Mouse (Mus musculus): Measurements from ENCODE around the gene Cpne1. TPM values are rescaled to one million over a fixed set of nuclear protein-coding genes. Genes with fewer than 3 reads are reported as not detected.

Cpne1 gene
- polyA plus RNA-seq, 1 experiment from 2014 or later = 22.7 TPM

Other genes starting within 250 kb of the Cpne1 start
- gene Uqcc1, start 181.7 kb downstream of the Cpne1 start, polyA plus RNA-seq (2014; fragmentation: Nextera tagmentation; extraction: Ambion mirVana) = 69.6 and 74.9 TPM in 2 replicates
- gene Gm15557, start 171.2 kb downstream of the Cpne1 start, polyA plus RNA-seq (2014; fragmentation: Nextera tagmentation; extraction: Ambion mirVana) = not detected in 2 replicates
- gene Gdf5, start 166.6 kb downstream of the Cpne1 start, polyA plus RNA-seq (2014; fragmentation: Nextera tagmentation; extraction: Ambion mirVana) = 0.40 and 0.59 TPM in 2 replicates
- gene Cep250, start 155.5 kb downstream of the Cpne1 start, polyA plus RNA-seq (2014; fragmentation: Nextera tagmentation; extraction: Ambion mirVana) = 14.3 and 16.3 TPM in 2 replicates
- gene 6430550D23Rik, start 104.0 kb downstream of the Cpne1 start, polyA plus RNA-seq (2014; fragmentation: Nextera tagmentation; extraction: Ambion mirVana) = 3.0 and 4.0 TPM in 2 replicates
- gene Ergic3, start 103.9 kb downstream of the Cpne1 start, polyA plus RNA-seq (2014; fragmentation: Nextera tagmentation; extraction: Ambion mirVana) = 425 and 480 TPM in 2 replicates
- gene Fer1l4, start 59.0 kb downstream of the Cpne1 start, polyA plus RNA-seq (2014; fragmentation: Nextera tagmentation; extraction: Ambion mirVana) = not detected in 2 replicates
- 6.0 and 8.8 TPM in 2 replicates for gene Spag4, start 46.8 kb downstream of the Cpne1 start, polyA plus RNA-seq (2014; fragmentation: Nextera tagmentation; extraction: Ambion mirVana)
- gene Rbm12, start within 50 bp of the Cpne1 start, polyA plus RNA-seq (2014; fragmentation: Nextera tagmentation; extraction: Ambion mirVana) = 22.2 and 30.9 TPM in 2 replicates
- 9.5 and 15.3 TPM in 2 replicates for gene Gm28036, start 15.1 kb upstream of the Cpne1 start, polyA plus RNA-seq (2014; fragmentation: Nextera tagmentation; extraction: Ambion mirVana)
- gene Romo1, start 32.1 kb upstream of the Cpne1 start, polyA plus RNA-seq (2014; fragmentation: Nextera tagmentation; extraction: Ambion mirVana) = 438 and 500 TPM in 2 replicates
- gene Nfs1, start 32.2 kb upstream of the Cpne1 start, polyA plus RNA-seq (2014; fragmentation: Nextera tagmentation; extraction: Ambion mirVana) = 28.8 and 30.4 TPM in 2 replicates
- gene Rbm39, start 68.3 kb upstream of the Cpne1 start, polyA plus RNA-seq (2014; fragmentation: Nextera tagmentation; extraction: Ambion mirVana) = 504 and 543 TPM in 2 replicates
- gene Phf20, start 84.5 kb upstream of the Cpne1 start, polyA plus RNA-seq (2014; fragmentation: Nextera tagmentation; extraction: Ambion mirVana) = 116 and 119 TPM in 2 replicates
- gene Cnbd2, start 200.3 kb upstream of the Cpne1 start, polyA plus RNA-seq (2014; fragmentation: Nextera tagmentation; extraction: Ambion mirVana) = 7.8 and 8.0 TPM in 2 replicates
- gene Scand1, start 200.7 kb upstream of the Cpne1 start, polyA plus RNA-seq (2014; fragmentation: Nextera tagmentation; extraction: Ambion mirVana) = 98.0 and 98.8 TPM in 2 replicates